Comparison of ENCODE assay signal across 23 mouse cellular contexts in the genomic region with DNA sequence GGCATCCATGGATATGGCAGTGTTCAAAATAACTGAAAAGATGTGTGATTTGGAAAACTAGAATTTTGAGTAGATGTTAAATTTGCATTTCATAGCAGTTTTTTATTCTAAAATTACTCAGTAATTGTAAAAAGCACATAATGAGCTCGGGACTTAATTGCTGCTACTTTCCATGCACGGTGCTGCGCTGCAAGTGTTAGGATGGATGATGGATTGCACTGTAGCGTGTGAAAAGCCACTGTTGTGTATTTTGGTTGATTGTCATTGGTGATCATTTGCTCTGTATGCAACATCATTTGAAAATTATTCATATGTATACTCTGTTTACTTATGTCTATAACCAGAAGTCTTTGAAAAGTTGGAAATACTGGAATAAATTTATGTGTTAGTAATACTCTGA.
DNase-seq lines count a peak whose midpoint lies in the region; ATAC-seq lines count a peak whose summit lies in the region.
"Had no signal": no experiment of that assay in that cellular context is flagged by ENCODE, and none has a peak within 500 bp of the region (broad histone marks: within the 10 kb centered on the region; RNA-seq: fewer than 3 reads in every experiment).

No protein-coding gene starts in this region.

- no peak for DNase-seq in lung, postnatal 36 days
- DNase-seq: adrenal gland, adult 8-10 months; adrenal gland, postnatal 14 days; adrenal gland, postnatal 36 days; B cell, adult 2 months; cerebellum, adult 11-12 months; cerebellum, adult 2 months; cerebellum, adult 9-10 months; cerebellum, postnatal 10 days; cerebellum, postnatal 25 days; forebrain, postnatal 0 days had no signal

- no peaks in the 10 kb centered on the region for H3K36me3 ChIP-seq in forebrain, embryonic 13.5 days (ENCODE audit: poor library complexity, severe bottlenecking)
- no peaks in the 10 kb centered on the region for H3K36me3 ChIP-seq in forebrain, embryonic 15.5 days
- H3K36me3 ChIP-seq in forebrain, embryonic 16.5 days (ENCODE audit: control insufficient read depth, insufficient read depth): no peaks in the 10 kb centered on the region
- H3K36me3 ChIP-seq in forebrain, embryonic 12.5 days (replicated peaks): no peaks in the 10 kb centered on the region
- no peaks in the 10 kb centered on the region for H3K36me3 ChIP-seq in lung, embryonic 15.5 days
- H3K36me3 ChIP-seq: embryonic facial prominence, embryonic 10.5 days; embryonic facial prominence, embryonic 12.5 days; G1E had no signal

- no peak overlapping the region for H3K4me2 ChIP-seq in forebrain, embryonic 13.5 days
- no peak overlapping the region for H3K4me2 ChIP-seq in forebrain, embryonic 15.5 days (replicated peaks)
- no peak overlapping the region for H3K4me2 ChIP-seq in forebrain, embryonic 16.5 days (ENCODE audit: low read length)
- no peak overlapping the region for H3K4me2 ChIP-seq in forebrain, embryonic 12.5 days
- no peak overlapping the region for H3K4me2 ChIP-seq in lung, embryonic 15.5 days
- H3K4me2 ChIP-seq: embryonic facial prominence, embryonic 12.5 days had no signal

- no peak overlapping the region for H3K9ac ChIP-seq in forebrain, embryonic 13.5 days
- H3K9ac ChIP-seq in forebrain, embryonic 15.5 days (replicated peaks): no peak overlapping the region
- no peak overlapping the region for H3K9ac ChIP-seq in forebrain, embryonic 16.5 days (replicated peaks; ENCODE audit: low read depth, low read length)
- no peak overlapping the region for H3K9ac ChIP-seq in forebrain, embryonic 12.5 days
- no peak overlapping the region for H3K9ac ChIP-seq in lung, embryonic 15.5 days
- H3K9ac ChIP-seq: embryonic facial prominence, embryonic 12.5 days; forebrain, postnatal 0 days had no signal

- no peaks in the 10 kb centered on the region for H3K4me1 ChIP-seq in forebrain, embryonic 13.5 days
- no peaks in the 10 kb centered on the region; the same call in 1 of the 2 replicates for H3K4me1 ChIP-seq in forebrain, embryonic 15.5 days
- 0 out of 2 replicates have a peak, but pooled peaks cover 4% of the 10 kb centered on the region for H3K4me1 ChIP-seq in forebrain, embryonic 16.5 days (replicated peaks; ENCODE audit: control insufficient read depth, insufficient read depth, low read length)
- no peaks in the 10 kb centered on the region for H3K4me1 ChIP-seq in forebrain, embryonic 12.5 days
- peaks cover 12% of the 10 kb centered on the region; the same call in 1 of the 2 replicates for H3K4me1 ChIP-seq in lung, embryonic 15.5 days
- H3K4me1 ChIP-seq: embryonic facial prominence, embryonic 12.5 days had no signal

- ATAC-seq in forebrain, embryonic 13.5 days: peak; percentile 61; the same call in 1 of the 2 replicates
- ATAC-seq in forebrain, embryonic 15.5 days (replicated peaks): no peak
- ATAC-seq in forebrain, embryonic 16.5 days: peak; percentile 75
- no peak for ATAC-seq in forebrain, embryonic 12.5 days (ENCODE audit: low FRiP score)
- no peak for ATAC-seq in lung, embryonic 15.5 days (ENCODE audit: borderline replicate concordance, extremely low read depth, low FRiP score, low TSS enrichment)
- ATAC-seq: activated CD4-positive, CD25-positive, alpha-beta regulatory T cell, adult 4 months; CD4-positive, CD25-positive, alpha-beta regulatory T cell, adult 4 months; forebrain, postnatal 0 days; Patski had no signal

- no peak overlapping the region for H3K4me3 ChIP-seq in forebrain, embryonic 13.5 days
- H3K4me3 ChIP-seq in forebrain, embryonic 15.5 days: no peak overlapping the region
- no peak overlapping the region for H3K4me3 ChIP-seq in forebrain, embryonic 16.5 days (replicated peaks; ENCODE audit: low read length)
- no peak overlapping the region for H3K4me3 ChIP-seq in forebrain, embryonic 12.5 days (replicated peaks)
- no peak overlapping the region for H3K4me3 ChIP-seq in lung, embryonic 15.5 days
- H3K4me3 ChIP-seq: embryonic facial prominence, embryonic 10.5 days; embryonic facial prominence, embryonic 12.5 days had no signal

- no peaks in the 10 kb centered on the region for H3K27me3 ChIP-seq in forebrain, embryonic 13.5 days
- H3K27me3 ChIP-seq in forebrain, embryonic 15.5 days: no peaks in the 10 kb centered on the region
- no peaks in the 10 kb centered on the region for H3K27me3 ChIP-seq in forebrain, embryonic 16.5 days (replicated peaks; ENCODE audit: control insufficient read depth, insufficient read depth, low read length)
- no peaks in the 10 kb centered on the region for H3K27me3 ChIP-seq in forebrain, embryonic 12.5 days
- H3K27me3 ChIP-seq in lung, embryonic 15.5 days: no peaks in the 10 kb centered on the region
- H3K27me3 ChIP-seq: CH12.LX; embryonic facial prominence, embryonic 12.5 days; Patski had no signal

- WGBS in forebrain, embryonic 13.5 days: 75% methylated on average over 4 of the region's 4 CpGs
- WGBS in forebrain, embryonic 15.5 days: 46% methylated on average over 4 of the region's 4 CpGs
- WGBS in forebrain, embryonic 16.5 days: 40% methylated on average over 4 of the region's 4 CpGs
- 65% methylated on average over 4 of the region's 4 CpGs for WGBS in forebrain, embryonic 12.5 days
- WGBS in lung, embryonic 15.5 days: 68% methylated on average over 4 of the region's 4 CpGs

- H3K27ac ChIP-seq in forebrain, embryonic 13.5 days: no peak overlapping the region
- H3K27ac ChIP-seq in forebrain, embryonic 15.5 days (replicated peaks): no peak overlapping the region
- no peak overlapping the region for H3K27ac ChIP-seq in forebrain, embryonic 16.5 days (ENCODE audit: low read length)
- H3K27ac ChIP-seq in forebrain, embryonic 12.5 days: no peak overlapping the region
- peak overlapping the region; percentile 52 for H3K27ac ChIP-seq in lung, embryonic 15.5 days
- H3K27ac ChIP-seq: embryonic facial prominence, embryonic 10.5 days; embryonic facial prominence, embryonic 12.5 days had no signal

- no peaks in the 10 kb centered on the region for H3K9me3 ChIP-seq in forebrain, embryonic 13.5 days (replicated peaks)
- no peaks in the 10 kb centered on the region for H3K9me3 ChIP-seq in forebrain, embryonic 15.5 days
- H3K9me3 ChIP-seq in forebrain, embryonic 16.5 days (ENCODE audit: control insufficient read depth, low read length): no peaks in the 10 kb centered on the region
- no peaks in the 10 kb centered on the region for H3K9me3 ChIP-seq in forebrain, embryonic 12.5 days
- no peaks in the 10 kb centered on the region for H3K9me3 ChIP-seq in lung, embryonic 15.5 days
- H3K9me3 ChIP-seq: embryonic facial prominence, embryonic 10.5 days; embryonic facial prominence, embryonic 12.5 days had no signal

Comparison
In these comparisons a context has a peak if more than half of its experiments do, and no peak if none do; other contexts are left out.
1. ATAC-seq: peak in forebrain, embryonic 13.5 days (single experiment) and forebrain, embryonic 16.5 days (single experiment); none in forebrain, embryonic 15.5 days (single experiment), forebrain, embryonic 12.5 days (single experiment) and lung, embryonic 15.5 days (single experiment).